Mouse (Mus musculus): ENCODE measurements around the gene Gpr35.

The Gpr35 gene

GRCm38 (mm10) chr1:92982931-92983605 lies 32.4 kb downstream of the Gpr35 start:
- no peak for DNase-seq (ENCODE audit: low spot score)

GRCm38 (mm10) chr1:92984999-92985398 lies 34.3 kb downstream of the Gpr35 start:
- no peak for DNase-seq (ENCODE audit: low spot score)

GRCm38 (mm10) chr1:92988894-92989293 lies 38.2 kb downstream of the Gpr35 start:
- DNase-seq (ENCODE audit: low spot score) = no peak

- no peak for DNase-seq (ENCODE audit: low spot score)
These were observed 39.2 kb downstream of the Gpr35 start for GRCm38 (mm10) chr1:92989891-92990290.

- DNase-seq (ENCODE audit: low spot score) = no peak
These were observed 41.7 kb downstream of the Gpr35 start for GRCm38 (mm10) chr1:92992214-92992855.

GRCm38 (mm10) chr1:92992880-92993279 lies 42.2 kb downstream of the Gpr35 start:
- no peak for DNase-seq (ENCODE audit: low spot score)

GRCm38 (mm10) chr1:93006061-93006460 lies 55.4 kb downstream of the Gpr35 start, which contains the start of gene Aqp12:
TSS of gene Aqp12 (plus strand) at chr1:93006334.
- DNase-seq (ENCODE audit: low spot score) = no peak

- no peak for DNase-seq (ENCODE audit: low spot score)
These were observed 58.5 kb downstream of the Gpr35 start for GRCm38 (mm10) chr1:93009196-93009595.

GRCm38 (mm10) chr1:93010731-93011130 lies 60.1 kb downstream of the Gpr35 start:
- no peak for DNase-seq (ENCODE audit: low spot score)

- no peak for DNase-seq (ENCODE audit: low spot score)
These were observed 61.5 kb downstream of the Gpr35 start for GRCm38 (mm10) chr1:93012103-93012585.

- DNase-seq (ENCODE audit: low spot score) = no peak
These were observed 62.7 kb downstream of the Gpr35 start for GRCm38 (mm10) chr1:93013367-93013766.

GRCm38 (mm10) chr1:93014460-93014859 lies 63.8 kb downstream of the Gpr35 start:
- DNase-seq (ENCODE audit: low spot score) = peak; percentile 85

- no peak for DNase-seq (ENCODE audit: low spot score)
These were observed 64.5 kb downstream of the Gpr35 start for GRCm38 (mm10) chr1:93015136-93015535.

GRCm38 (mm10) chr1:93018716-93019115 lies 68.1 kb downstream of the Gpr35 start:
- no peak for DNase-seq (ENCODE audit: low spot score)

- DNase-seq (ENCODE audit: low spot score) = no peak
These were observed 69.9 kb downstream of the Gpr35 start for GRCm38 (mm10) chr1:93020602-93021001.

GRCm38 (mm10) chr1:93026600-93026999 lies 75.9 kb downstream of the Gpr35 start:
- no peak for DNase-seq (ENCODE audit: low spot score)

- no peak for DNase-seq (ENCODE audit: low spot score)
These were observed 78.7 kb downstream of the Gpr35 start for GRCm38 (mm10) chr1:93029387-93029786.

- DNase-seq (ENCODE audit: low spot score) = no peak
These were observed 79.4 kb downstream of the Gpr35 start for GRCm38 (mm10) chr1:93030060-93030459.

GRCm38 (mm10) chr1:93031199-93031598 lies 80.5 kb downstream of the Gpr35 start:
- DNase-seq (ENCODE audit: low spot score) = no peak

GRCm38 (mm10) chr1:93033989-93034388 lies 83.3 kb downstream of the Gpr35 start:
- DNase-seq (ENCODE audit: low spot score) = no peak

GRCm38 (mm10) chr1:93035981-93036380 lies 85.3 kb downstream of the Gpr35 start:
- DNase-seq (ENCODE audit: low spot score) = no peak
